In genomic region chr17:47115754-47116153, GRCm38 (mm10) we compare ENCODE assay signal across 8 mouse cellular contexts.
DNase-seq lines count a peak whose midpoint lies in the region.

No protein-coding gene starts in this region.

- peak; percentile 13 for DNase-seq in gastrocnemius, postnatal 25 days
- no peak for DNase-seq in gastrocnemius, postnatal 14 days
- DNase-seq in right cerebral cortex, postnatal 14 days, result peak; percentile 38
- no peak for DNase-seq in right cerebral cortex, postnatal 10 days (ENCODE audit: low spot score in 2 of 2)
- peak; percentile 17 for DNase-seq in c-Kit-positive CD71-positive TER-119-positive erythroid progenitor cells, embryonic 14.5 days (ENCODE audit: low spot score)
- DNase-seq in lung, postnatal 36 days, result peak; percentile 50
- no peak for DNase-seq in frontal cortex, postnatal 14 days (ENCODE audit: low spot score in 2 of 2)
- DNase-seq in left cerebral cortex, postnatal 4 days, result no peak

- intact Hi-C loops in gastrocnemius, postnatal 14 days (cut with DNase I; ENCODE audit: low total_unique reads), result no loop called here
- intact Hi-C loops in left cerebral cortex, postnatal 4 days (cut with DNase I), result no loop called here

Comparison
In these comparisons a context has a peak if more than half of its experiments do, and no peak if none do; other contexts are left out.
1. DNase-seq: peak in gastrocnemius, postnatal 25 days (single experiment), right cerebral cortex, postnatal 14 days (single experiment), c-Kit-positive CD71-positive TER-119-positive erythroid progenitor cells, embryonic 14.5 days (single experiment) and lung, postnatal 36 days (single experiment); none in gastrocnemius, postnatal 14 days (single experiment), right cerebral cortex, postnatal 10 days (0 of 2), frontal cortex, postnatal 14 days (0 of 2) and left cerebral cortex, postnatal 4 days (single experiment).